Mouse (Mus musculus) CH12.LX (cell line): ENCODE data around the gene 1700021F05Rik. TPM values are rescaled to one million over a fixed set of nuclear protein-coding genes. Genes with fewer than 3 reads are reported as not detected.

Experiments used
- DNase-seq: peaks from one replicate; pipeline ENCODE4 v3.0.0-alpha.2; 2013; ENCODE audit errors: extremely low read depth
- H3K27ac ChIP-seq: 2 replicates; pipeline ENCODE4 v1.5.1; 2012; ENCODE audit warnings: low read depth, mild to moderate bottlenecking, control low read depth, moderate library complexity; ENCODE audit not compliant: insufficient read depth
- H3K27me3 ChIP-seq: replicated peaks from 2 replicates; pipeline ENCODE3; 2012; ENCODE audit warnings: inconsistent platforms
- H3K36me3 ChIP-seq, 2 experiments: replicated peaks in 1 of 2; 2 replicates each; pipeline versions ENCODE3 to v1.6.1; 2012; ENCODE audit warnings: inconsistent platforms in 1 of 2, low read length in 1 of 2, mild to moderate bottlenecking in 1 of 2, mixed read lengths in 1 of 2, moderate library complexity in 1 of 2; ENCODE audit not compliant: control insufficient read depth in 1 of 2, insufficient read depth in 1 of 2
- H3K4me1 ChIP-seq, 2 experiments: 2 replicates each; pipeline ENCODE4 v1.6.1; 2012; ENCODE audit warnings: inconsistent platforms in 1 of 2, moderate library complexity in 1 of 2; ENCODE audit not compliant: insufficient read depth in 2 of 2, control insufficient read depth in 1 of 2
- H3K4me2 ChIP-seq: 2 replicates; pipeline ENCODE4 v1.6.1; 2012; ENCODE audit warnings: low read depth, mild to moderate bottlenecking, control low read depth; ENCODE audit not compliant: poor library complexity, insufficient read depth, severe bottlenecking
- H3K4me3 ChIP-seq, 3 experiments: fragments of 150-350 bp in 1 of 3; sonication (generic) in 1 of 3; replicated peaks in 1 of 3; 2 replicates each; pipeline versions ENCODE3 to v1.5.1; 2011 to 2012; ENCODE audit warnings: low read depth in 2 of 3, low read length in 2 of 3, mild to moderate bottlenecking in 2 of 3, moderate library complexity in 2 of 3, control low read depth in 1 of 3, improper control_type of control experiment in 1 of 3, inconsistent platforms in 1 of 3, mixed read lengths in 1 of 3; ENCODE audit not compliant: poor library complexity in 1 of 3
- H3K79me2 ChIP-seq: replicated peaks from 2 replicates; pipeline ENCODE4 v1.6.1; 2012; ENCODE audit warnings: mild to moderate bottlenecking, moderate library complexity; ENCODE audit not compliant: control insufficient read depth, poor library complexity, insufficient read depth, severe bottlenecking; ENCODE audit errors: extremely low read depth
- H3K9ac ChIP-seq: 2 replicates; pipeline ENCODE4 v1.6.1; 2012; ENCODE audit warnings: low read depth, mild to moderate bottlenecking, control low read depth, moderate library complexity; ENCODE audit not compliant: insufficient read depth
- H3K9me3 ChIP-seq: replicated peaks from 2 replicates; pipeline ENCODE3; 2012; ENCODE audit warnings: low read length, inconsistent platforms, mixed read lengths
- BHLHE40 ChIP-seq: IDR thresholded peaks from 2 replicates; pipeline ENCODE4 v1.6.1; 2011; ENCODE audit warnings: mild to moderate bottlenecking, low read depth, low read length, improper control_type of control experiment
- ELF1 ChIP-seq: IDR thresholded peaks from 2 replicates; pipeline ENCODE4 v1.6.1; 2014; ENCODE audit warnings: low read depth, mild to moderate bottlenecking, inconsistent platforms, low read length, improper control_type of control experiment
- EP300 ChIP-seq: IDR thresholded peaks from 2 replicates; pipeline ENCODE4 v1.6.1; 2011; ENCODE audit warnings: low read length, improper control_type of control experiment
- GABPA ChIP-seq: IDR thresholded peaks from 2 replicates; pipeline ENCODE4 v1.6.1; 2012; ENCODE audit warnings: low read depth, low read length, improper control_type of control experiment, inconsistent platforms; ENCODE audit not compliant: insufficient replicate concordance
- HCFC1 ChIP-seq: IDR thresholded peaks from 2 replicates; pipeline ENCODE4 v1.6.1; 2012; ENCODE audit warnings: low read depth, mild to moderate bottlenecking, inconsistent platforms, low read length, improper control_type of control experiment
- JUND ChIP-seq: conservative IDR thresholded peaks from 2 replicates; pipeline ENCODE4 v1.6.1; 2011; ENCODE audit warnings: low read depth, low read length, improper control_type of control experiment
- KAT2A ChIP-seq: IDR thresholded peaks from 2 replicates; pipeline ENCODE4 v1.6.1; 2012; ENCODE audit warnings: low read length, improper control_type of control experiment, inconsistent platforms; ENCODE audit not compliant: insufficient replicate concordance
- MAX ChIP-seq: IDR thresholded peaks from 2 replicates; pipeline ENCODE4 v1.6.1; 2011; ENCODE audit warnings: low read length, improper control_type of control experiment
- MAZ ChIP-seq: IDR thresholded peaks from 2 replicates; pipeline ENCODE4 v1.6.1; 2012; ENCODE audit warnings: low read depth, mild to moderate bottlenecking, inconsistent platforms, low read length, improper control_type of control experiment, moderate library complexity
- MEF2A ChIP-seq: IDR thresholded peaks from 2 replicates; pipeline ENCODE4 v1.6.1; 2014; ENCODE audit warnings: low read depth, mild to moderate bottlenecking, inconsistent platforms, low read length, improper control_type of control experiment, borderline replicate concordance
- MXI1 ChIP-seq: IDR thresholded peaks from 2 replicates; pipeline ENCODE4 v1.6.1; 2011; ENCODE audit warnings: mild to moderate bottlenecking, low read depth, low read length, improper control_type of control experiment
- MYC ChIP-seq: IDR thresholded peaks from 2 replicates; pipeline ENCODE4 v1.6.1; 2011; ENCODE audit warnings: low read depth, mild to moderate bottlenecking, improper control_type of control experiment, low read length
- NELFE ChIP-seq: IDR thresholded peaks from 2 replicates; pipeline ENCODE4 v1.6.1; 2011; ENCODE audit warnings: low read depth, low read length, improper control_type of control experiment
- PAX5 ChIP-seq: IDR thresholded peaks from 2 replicates; pipeline ENCODE4 v1.6.1; 2012; ENCODE audit warnings: low read length, inconsistent platforms, mixed read lengths
- POLR2A ChIP-seq: IDR thresholded peaks from 2 replicates; pipeline ENCODE4 v1.6.1; 2011; ENCODE audit warnings: low read depth, mild to moderate bottlenecking, improper control_type of control experiment, low read length
- POLR2AphosphoS2 ChIP-seq: IDR thresholded peaks from 2 replicates; pipeline ENCODE4 v1.6.1; 2011; ENCODE audit warnings: low read depth, low read length, improper control_type of control experiment
- RAD21 ChIP-seq: IDR thresholded peaks from 2 replicates; pipeline ENCODE4 v1.6.1; 2011; ENCODE audit warnings: low read depth, mild to moderate bottlenecking, low read length, improper control_type of control experiment, moderate library complexity
- SMC3 ChIP-seq: IDR thresholded peaks from 2 replicates; pipeline ENCODE4 v1.6.1; 2011; ENCODE audit warnings: low read depth, low read length, improper control_type of control experiment
- TBP ChIP-seq: conservative IDR thresholded peaks from 2 replicates; pipeline ENCODE4 v1.6.1; 2011; ENCODE audit warnings: low read depth, low read length, improper control_type of control experiment
- TCF12 ChIP-seq: IDR thresholded peaks from 2 replicates; pipeline ENCODE4 v1.6.1; 2014; ENCODE audit warnings: low read depth, mild to moderate bottlenecking, inconsistent platforms, low read length, improper control_type of control experiment
- USF1 ChIP-seq: IDR thresholded peaks from 2 replicates; pipeline ENCODE4 v1.6.1; 2014; ENCODE audit warnings: low read depth, mild to moderate bottlenecking, inconsistent platforms, low read length, improper control_type of control experiment
- ZC3H11A ChIP-seq: IDR thresholded peaks from 2 replicates; pipeline ENCODE4 v1.6.1; 2012; ENCODE audit warnings: low read depth, mild to moderate bottlenecking, inconsistent platforms, low read length, improper control_type of control experiment
- ZKSCAN1 ChIP-seq: IDR thresholded peaks from 2 replicates; pipeline ENCODE4 v1.6.1; 2012; ENCODE audit warnings: low read depth, inconsistent platforms, low read length, improper control_type of control experiment, borderline replicate concordance
- dilution Hi-C: fragments of 300-500 bp; cut with MboI; formaldehyde crosslinking; loops from 2 replicates; pipeline ENCODE4 v1.14.3; 2020; ENCODE audit warnings: low sequenced_read_pairs; ENCODE audit not compliant: extremely low pct_unique_long_range_greater_than_20kb, extremely low pct_ligation_motif_present
- in situ Hi-C: fragments of 300-500 bp; cut with MboI; formaldehyde crosslinking; loops from 3 replicates; pipeline ENCODE4 v1.14.3; 2019; ENCODE audit warnings: low sequenced_read_pairs, low pct_ligation_motif_present, low pct_unique_long_range_greater_than_20kb, mixed read lengths
- polyA plus RNA-seq: library from polyadenylated mRNA; unstranded; fragments of >175 nt; gene quantifications from 2 replicates; pipeline ENCODE4 v1.2.1, GENCODE M21; 2012; ENCODE audit warnings: low read depth; ENCODE audit not compliant: insufficient read length
- total RNA-seq, 2 experiments: library from RNA; depleted of rRNA; stranded (reverse); fragments of 300-350 nt in 1 of 2; fragments of >200 nt in 1 of 2; gene quantifications; 2 replicates each; pipeline ENCODE4 v1.2.3; 2012 to 2014

The 1700021F05Rik gene
- total and polyA plus RNA-seq, 3 experiments: 33.0 to 70.3 (median 53.0) TPM

DNA sequence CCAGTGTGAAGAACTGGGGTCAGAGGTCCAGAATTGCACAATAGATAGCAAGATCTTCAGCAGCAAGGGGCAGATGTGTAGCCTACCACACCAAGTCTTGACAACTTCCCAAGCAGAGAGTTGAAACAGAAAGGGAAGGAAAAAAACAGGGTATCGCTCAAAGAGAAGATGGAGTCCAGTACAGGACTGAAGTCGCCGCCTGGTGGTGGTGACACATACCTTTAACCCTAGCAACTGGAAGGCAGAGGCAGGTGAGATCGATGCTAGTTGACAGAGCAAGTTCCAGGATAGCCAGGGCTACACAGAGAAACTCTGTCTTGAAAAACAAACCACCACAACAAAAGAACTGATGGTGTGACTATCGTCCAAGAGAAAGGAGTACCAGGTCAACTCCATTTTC is 8.6 kb upstream of the 1700021F05Rik start (continued):
- TF ChIP-seq ZKSCAN1 (no peak), KAT2A (no peak), POLR2AphosphoS2 (no peak), MXI1 (no peak), ELF1 (peak; percentile 15; the same call in 1 of the 2 replicates), MYC (0 out of 2 replicates have a peak, but pooled peaks have one; percentile 41), MEF2A (no peak), POLR2A (0 out of 2 replicates have a peak, but pooled peaks have one; percentile 22), TCF12 (peak; percentile 43; the same call in 1 of the 2 replicates), USF1 (no peak)

DNA sequence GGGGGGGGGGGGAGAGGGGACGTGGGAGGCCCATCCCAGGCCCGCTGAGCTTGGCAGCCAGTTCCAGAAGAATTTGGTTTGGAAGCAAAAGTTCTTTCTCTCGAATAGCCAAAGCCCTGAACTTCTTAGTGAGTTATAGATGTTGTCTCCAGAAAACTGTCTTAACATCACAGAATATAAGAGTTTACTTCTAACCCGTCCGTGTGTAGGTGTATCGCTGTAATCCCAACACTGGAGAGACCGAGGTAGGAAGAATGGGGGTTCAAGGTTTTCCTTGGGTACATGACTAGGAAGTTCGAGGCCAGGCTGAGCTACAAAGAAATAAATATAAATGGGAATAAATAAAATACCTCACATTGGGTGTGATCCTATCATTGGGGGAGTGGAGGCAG is 355 bp upstream of the 1700021F05Rik start:
- no peak overlapping the region for H3K27ac ChIP-seq
- no peaks in the 10 kb centered on the region for H3K27me3 ChIP-seq
- peaks cover 6 to 20% of the 10 kb centered on the region in 2 experiments; a peak in 3 of 4 replicates for H3K4me1 ChIP-seq
- no peak for DNase-seq
- TF ChIP-seq HCFC1: no peak
- TF ChIP-seq MEF2A: no peak
- TF ChIP-seq MYC: no peak
- TF ChIP-seq USF1: no peak
- no peak; the same call in 1 of the 2 replicates for TF ChIP-seq MAZ
- no peak; the same call in 1 of the 2 replicates for TF ChIP-seq POLR2A
- no peak for TF ChIP-seq GABPA
- no peak for TF ChIP-seq RAD21
- TF ChIP-seq ELF1: no peak
- TF ChIP-seq BHLHE40: no peak
- TF ChIP-seq MAX: no peak
- no peak for TF ChIP-seq NELFE
- no peak for TF ChIP-seq TBP
- TF ChIP-seq PAX5: no peak
- TF ChIP-seq EP300: no peak
- TF ChIP-seq JUND: no peak
- no peak for TF ChIP-seq ZC3H11A
- TF ChIP-seq SMC3: no peak
- TF ChIP-seq POLR2AphosphoS2: no peak
- TF ChIP-seq, all 38 proteins: peak for 0
- no peaks in the 10 kb centered on the region for H3K9me3 ChIP-seq
- peaks cover 2% of the 10 kb centered on the region; the same call in 1 of the 2 replicates for H3K79me2 ChIP-seq
- in situ Hi-C loops (no loop called here), dilution Hi-C loops (no loop called here)
- peak overlapping the region; percentile 58 for H3K4me2 ChIP-seq
- H3K9ac ChIP-seq: peak overlapping the region; percentile 44; the same call in 1 of the 2 replicates
- H3K36me3 ChIP-seq: peaks cover 2 to 22% of the 10 kb centered on the region in 2 experiments
- peak overlapping the region in 2 of 3 experiments; percentile 28 to 34 for H3K4me3 ChIP-seq
